Mouse (Mus musculus): ENCODE data around the gene Brd7. TPM values are rescaled to one million over a fixed set of nuclear protein-coding genes. Genes with fewer than 3 reads are reported as not detected.

Gene Brd7
- polyA plus RNA-seq, 1 experiment, result 101 TPM

GRCm38 (mm10) chr8:88361044-88361707 lies 818 bp downstream of the Brd7 start:
- H3K27me3 ChIP-seq (ENCODE audit: control insufficient read depth, insufficient read depth, low read length, poor library complexity, severe bottlenecking), result no peaks in the 10 kb centered on the region
- no peak for TF ChIP-seq CTCF (IDR thresholded peaks at IDR 0.05; ENCODE audit: low read depth, low read length)
- no peak for TF ChIP-seq EP300 (IDR thresholded peaks at IDR 0.05; ENCODE audit: insufficient read depth, low read depth, low read length)
- TF ChIP-seq POLR2A (IDR thresholded peaks at IDR 0.05; ENCODE audit: insufficient read depth, low read length), result no peak
- H3K27ac ChIP-seq (ENCODE audit: insufficient read depth, low read length), result no peak overlapping the region; the same call in 1 of the 2 replicates
- H3K4me1 ChIP-seq (ENCODE audit: control insufficient read depth, insufficient read depth, low read length), result no peaks in the 10 kb centered on the region
- H3K9me3 ChIP-seq (replicated peaks; ENCODE audit: control insufficient read depth, insufficient read depth, low read length, poor library complexity, severe bottlenecking), result no peaks in the 10 kb centered on the region
- peak overlapping the region; percentile 95 for H3K9ac ChIP-seq (ENCODE audit: low read depth, poor library complexity, severe bottlenecking)
- peaks cover 31% of the 10 kb centered on the region for H3K36me3 ChIP-seq (ENCODE audit: control insufficient read depth, insufficient read depth, low read length, poor library complexity, severe bottlenecking)
- H3K4me3 ChIP-seq (ENCODE audit: low read depth, low read length), result peak overlapping the region; percentile 77

- peak overlapping the region; percentile 44; the same call in 1 of the 2 replicates for H3K9ac ChIP-seq (ENCODE audit: low read depth, poor library complexity, severe bottlenecking)
- H3K4me3 ChIP-seq (ENCODE audit: low read depth, low read length), result no peak overlapping the region
- no peaks in the 10 kb centered on the region for H3K27me3 ChIP-seq (ENCODE audit: control insufficient read depth, insufficient read depth, low read length, poor library complexity, severe bottlenecking)
- H3K4me1 ChIP-seq (ENCODE audit: control insufficient read depth, insufficient read depth, low read length), result no peaks in the 10 kb centered on the region
- peaks cover 37% of the 10 kb centered on the region for H3K36me3 ChIP-seq (ENCODE audit: control insufficient read depth, insufficient read depth, low read length, poor library complexity, severe bottlenecking)
- H3K9me3 ChIP-seq (replicated peaks; ENCODE audit: control insufficient read depth, insufficient read depth, low read length, poor library complexity, severe bottlenecking), result no peaks in the 10 kb centered on the region
- TF ChIP-seq EP300 (IDR thresholded peaks at IDR 0.05; ENCODE audit: insufficient read depth, low read depth, low read length) (no peak), POLR2A (IDR thresholded peaks at IDR 0.05; ENCODE audit: insufficient read depth, low read length) (no peak), CTCF (IDR thresholded peaks at IDR 0.05; ENCODE audit: low read depth, low read length) (no peak)
- no peak overlapping the region for H3K27ac ChIP-seq (ENCODE audit: insufficient read depth, low read length)
Measured at GRCm38 (mm10) chr8:88359959-88360358, 2.0 kb downstream of the Brd7 start.

- no peak for TF ChIP-seq CTCF (IDR thresholded peaks at IDR 0.05; ENCODE audit: low read depth, low read length)
- Histone ChIP-seq H3K36me3 (ENCODE audit: control insufficient read depth, insufficient read depth, low read length, poor library complexity, severe bottlenecking) (peaks cover 56% of the 10 kb centered on the region), H3K4me3 (ENCODE audit: low read depth, low read length) (no peak overlapping the region), H3K9ac (ENCODE audit: low read depth, poor library complexity, severe bottlenecking) (no peak overlapping the region), H3K4me1 (ENCODE audit: control insufficient read depth, insufficient read depth, low read length) (no peaks in the 10 kb centered on the region), H3K27ac (ENCODE audit: insufficient read depth, low read length) (no peak overlapping the region), H3K9me3 (replicated peaks; ENCODE audit: control insufficient read depth, insufficient read depth, low read length, poor library complexity, severe bottlenecking) (no peaks in the 10 kb centered on the region), H3K27me3 (ENCODE audit: control insufficient read depth, insufficient read depth, low read length, poor library complexity, severe bottlenecking) (no peaks in the 10 kb centered on the region)
Measured at GRCm38 (mm10) chr8:88357946-88358345, 4.0 kb downstream of the Brd7 start.

- TF ChIP-seq POLR2A (IDR thresholded peaks at IDR 0.05; ENCODE audit: insufficient read depth, low read length) (no peak), CTCF (IDR thresholded peaks at IDR 0.05; ENCODE audit: low read depth, low read length) (no peak), EP300 (IDR thresholded peaks at IDR 0.05; ENCODE audit: insufficient read depth, low read depth, low read length) (no peak)
- Histone ChIP-seq H3K4me3 (ENCODE audit: low read depth, low read length) (no peak overlapping the region), H3K27me3 (ENCODE audit: control insufficient read depth, insufficient read depth, low read length, poor library complexity, severe bottlenecking) (no peaks in the 10 kb centered on the region), H3K4me1 (ENCODE audit: control insufficient read depth, insufficient read depth, low read length) (no peaks in the 10 kb centered on the region), H3K9ac (ENCODE audit: low read depth, poor library complexity, severe bottlenecking) (no peak overlapping the region), H3K9me3 (replicated peaks; ENCODE audit: control insufficient read depth, insufficient read depth, low read length, poor library complexity, severe bottlenecking) (no peaks in the 10 kb centered on the region), H3K27ac (ENCODE audit: insufficient read depth, low read length) (no peak overlapping the region), H3K36me3 (ENCODE audit: control insufficient read depth, insufficient read depth, low read length, poor library complexity, severe bottlenecking) (peaks cover 61% of the 10 kb centered on the region)
Measured at GRCm38 (mm10) chr8:88357226-88357933, 4.6 kb downstream of the Brd7 start.

GRCm38 (mm10) chr8:88349046-88349445 lies 12.9 kb downstream of the Brd7 start:
- Histone ChIP-seq H3K4me1 (ENCODE audit: control insufficient read depth, insufficient read depth, low read length) (no peaks in the 10 kb centered on the region), H3K36me3 (ENCODE audit: control insufficient read depth, insufficient read depth, low read length, poor library complexity, severe bottlenecking) (peaks cover 90% of the 10 kb centered on the region), H3K9ac (ENCODE audit: low read depth, poor library complexity, severe bottlenecking) (no peak overlapping the region), H3K27ac (ENCODE audit: insufficient read depth, low read length) (no peak overlapping the region), H3K27me3 (ENCODE audit: control insufficient read depth, insufficient read depth, low read length, poor library complexity, severe bottlenecking) (no peaks in the 10 kb centered on the region; the same call in 1 of the 2 replicates), H3K4me3 (ENCODE audit: low read depth, low read length) (no peak overlapping the region), H3K9me3 (replicated peaks; ENCODE audit: control insufficient read depth, insufficient read depth, low read length, poor library complexity, severe bottlenecking) (no peaks in the 10 kb centered on the region)
- TF ChIP-seq POLR2A (IDR thresholded peaks at IDR 0.05; ENCODE audit: insufficient read depth, low read length) (no peak), EP300 (IDR thresholded peaks at IDR 0.05; ENCODE audit: insufficient read depth, low read depth, low read length) (no peak), CTCF (IDR thresholded peaks at IDR 0.05; ENCODE audit: low read depth, low read length) (no peak)

GRCm38 (mm10) chr8:88342026-88342425 lies 20.0 kb downstream of the Brd7 start:
- H3K27ac ChIP-seq (ENCODE audit: insufficient read depth, low read length), result no peak overlapping the region
- peaks cover 74% of the 10 kb centered on the region for H3K36me3 ChIP-seq (ENCODE audit: control insufficient read depth, insufficient read depth, low read length, poor library complexity, severe bottlenecking)
- no peaks in the 10 kb centered on the region for H3K27me3 ChIP-seq (ENCODE audit: control insufficient read depth, insufficient read depth, low read length, poor library complexity, severe bottlenecking)
- H3K9me3 ChIP-seq (replicated peaks; ENCODE audit: control insufficient read depth, insufficient read depth, low read length, poor library complexity, severe bottlenecking), result no peaks in the 10 kb centered on the region
- H3K4me3 ChIP-seq (ENCODE audit: low read depth, low read length), result no peak overlapping the region
- H3K9ac ChIP-seq (ENCODE audit: low read depth, poor library complexity, severe bottlenecking), result no peak overlapping the region
- no peaks in the 10 kb centered on the region for H3K4me1 ChIP-seq (ENCODE audit: control insufficient read depth, insufficient read depth, low read length)
- TF ChIP-seq POLR2A (IDR thresholded peaks at IDR 0.05; ENCODE audit: insufficient read depth, low read length) (no peak), CTCF (IDR thresholded peaks at IDR 0.05; ENCODE audit: low read depth, low read length) (no peak), EP300 (IDR thresholded peaks at IDR 0.05; ENCODE audit: insufficient read depth, low read depth, low read length) (no peak)

Measured in ES-Bruce4 (cell line).